Mouse (Mus musculus) midbrain, embryonic 11.5 days (tissue): Measurements from ENCODE around the gene Gna14. TPM values are rescaled to one million over a fixed set of nuclear protein-coding genes. Genes with fewer than 3 reads are reported as not detected.

Experiments
- ATAC-seq: fragments of 200-750 bp; cut with Nextera tagmentation; 2 replicates; pipeline ENCODE4 v1.8.0; 2017; ENCODE audit warnings: moderate TSS enrichment, moderate library complexity; ENCODE audit not compliant: low FRiP score
- DNase-seq: peaks from one replicate; pipeline ENCODE4 v3.0.0; 2015; ENCODE audit warnings: low spot score; ENCODE audit errors: missing footprints
- H3K27ac ChIP-seq: fragments of 300-500 bp; sonication (generic); 2 replicates; pipeline ENCODE4 v1.5.1; 2014; ENCODE audit warnings: low read depth, low read length
- H3K27me3 ChIP-seq: fragments of 300-500 bp; sonication (generic); 2 replicates; pipeline ENCODE4 v1.6.1; 2014; ENCODE audit warnings: mild to moderate bottlenecking, low read length, moderate library complexity, mixed read lengths; ENCODE audit not compliant: control insufficient read depth, insufficient read depth
- H3K36me3 ChIP-seq: fragments of 300-500 bp; sonication (generic); 2 replicates; pipeline ENCODE4 v1.6.1; 2014; ENCODE audit warnings: mild to moderate bottlenecking, low read length, moderate library complexity, mixed read lengths; ENCODE audit not compliant: control insufficient read depth, insufficient read depth
- H3K4me1 ChIP-seq: fragments of 300-500 bp; sonication (generic); 2 replicates; pipeline ENCODE4 v1.6.1; 2014; ENCODE audit warnings: low read length; ENCODE audit not compliant: control insufficient read depth, insufficient read depth
- H3K4me2 ChIP-seq: fragments of 300-500 bp; sonication (generic); 2 replicates; pipeline ENCODE4 v1.6.1; 2014; ENCODE audit warnings: mild to moderate bottlenecking, moderate library complexity
- H3K4me3 ChIP-seq: fragments of 300-500 bp; sonication (generic); 2 replicates; pipeline ENCODE4 v1.5.1; 2014; ENCODE audit warnings: low read depth, low read length
- H3K9ac ChIP-seq: fragments of 300-500 bp; sonication (generic); 2 replicates; pipeline ENCODE4 v1.6.1; 2014; ENCODE audit warnings: low read length
- H3K9me3 ChIP-seq: fragments of 300-500 bp; sonication (generic); 2 replicates; pipeline ENCODE4 v1.6.1; 2016; ENCODE audit warnings: low read length; ENCODE audit not compliant: control insufficient read depth
- WGBS: fragments of 180-500 bp; shearing (Covaris S2); extraction: QIAGEN DNeasy Blood & Tissue Kit; methylation state at CpG from one replicate; pipeline ENCODE4 v1.1.7; 2014; 5-methylcytosine and 5-hydroxymethylcytosine counted together
- polyA plus RNA-seq: library from polyadenylated mRNA; unstranded; fragments of >200 nt; fragmentation: Nextera tagmentation; extraction: Ambion mirVana; gene quantifications from 2 replicates; pipeline ENCODE4 v1.2.1, GENCODE M21; 2014

The Gna14 gene
- polyA plus RNA-seq, 1 experiment from 2014 or later = 0.18 TPM

GRCm38 (mm10) chr19:16514201-16514600, 78.6 kb downstream of the Gna14 start:
- Histone ChIP-seq H3K4me3 (no peak overlapping the region), H3K4me2 (no peak overlapping the region), H3K9ac (no peak overlapping the region), H3K36me3 (no peaks in the 10 kb centered on the region), H3K4me1 (no peaks in the 10 kb centered on the region), H3K27ac (no peak overlapping the region), H3K9me3 (no peaks in the 10 kb centered on the region), H3K27me3 (no peaks in the 10 kb centered on the region)
- WGBS = 91% methylated on average over 4 of the region's 4 CpGs
- DNase-seq (no peak), ATAC-seq (no peak)

GRCm38 (mm10) chr19:16518569-16518968, 83.0 kb downstream of the Gna14 start:
- ATAC-seq = no peak
- H3K36me3 ChIP-seq = no peaks in the 10 kb centered on the region
- no peak overlapping the region for H3K4me3 ChIP-seq
- no peaks in the 10 kb centered on the region for H3K9me3 ChIP-seq
- H3K27ac ChIP-seq = no peak overlapping the region
- H3K4me2 ChIP-seq = no peak overlapping the region
- no peak overlapping the region for H3K9ac ChIP-seq
- WGBS = 75% methylated on average over 3 of the region's 3 CpGs
- no peaks in the 10 kb centered on the region for H3K27me3 ChIP-seq
- DNase-seq = no peak
- no peaks in the 10 kb centered on the region for H3K4me1 ChIP-seq

- H3K4me2 ChIP-seq = no peak overlapping the region
- no peaks in the 10 kb centered on the region for H3K9me3 ChIP-seq
- no peak overlapping the region for H3K4me3 ChIP-seq
- DNase-seq = no peak
- H3K9ac ChIP-seq = no peak overlapping the region
- WGBS = 90% methylated on average over 3 of the region's 3 CpGs
- no peak for ATAC-seq
- H3K27ac ChIP-seq = no peak overlapping the region
- H3K36me3 ChIP-seq = no peaks in the 10 kb centered on the region
- no peaks in the 10 kb centered on the region for H3K27me3 ChIP-seq
- no peaks in the 10 kb centered on the region for H3K4me1 ChIP-seq
These were observed 85.0 kb downstream of the Gna14 start for GRCm38 (mm10) chr19:16520608-16521007.

- Histone ChIP-seq H3K36me3 (no peaks in the 10 kb centered on the region), H3K27ac (no peak overlapping the region), H3K4me3 (no peak overlapping the region), H3K9ac (no peak overlapping the region), H3K9me3 (no peaks in the 10 kb centered on the region), H3K27me3 (no peaks in the 10 kb centered on the region), H3K4me2 (no peak overlapping the region), H3K4me1 (no peaks in the 10 kb centered on the region)
- no peak for DNase-seq
- ATAC-seq = no peak
- WGBS = 88% methylated on average over 9 of the region's 9 CpGs
These were observed 90.8 kb downstream of the Gna14 start for GRCm38 (mm10) chr19:16526302-16526880.

GRCm38 (mm10) chr19:16527031-16527430, 91.5 kb downstream of the Gna14 start:
- no peak for ATAC-seq
- no peak overlapping the region for H3K9ac ChIP-seq
- H3K27ac ChIP-seq = no peak overlapping the region
- H3K4me1 ChIP-seq = no peaks in the 10 kb centered on the region
- whole genome bisulfite sequencing = 85% methylated on average over 5 of the region's 5 CpGs
- H3K4me3 ChIP-seq = no peak overlapping the region
- no peak overlapping the region for H3K4me2 ChIP-seq
- no peaks in the 10 kb centered on the region for H3K36me3 ChIP-seq
- no peaks in the 10 kb centered on the region for H3K9me3 ChIP-seq
- no peaks in the 10 kb centered on the region for H3K27me3 ChIP-seq
- no peak for DNase-seq

GRCm38 (mm10) chr19:16528225-16528828, 92.8 kb downstream of the Gna14 start:
- Histone ChIP-seq H3K4me2 (no peak overlapping the region), H3K4me1 (no peaks in the 10 kb centered on the region), H3K9ac (no peak overlapping the region), H3K9me3 (no peaks in the 10 kb centered on the region), H3K4me3 (no peak overlapping the region), H3K27ac (no peak overlapping the region), H3K27me3 (no peaks in the 10 kb centered on the region), H3K36me3 (no peaks in the 10 kb centered on the region)
- 92% methylated on average over 3 of the region's 3 CpGs for WGBS
- ATAC-seq (no peak), DNase-seq (no peak)

- DNase-seq = no peak
- Histone ChIP-seq H3K9me3 (no peaks in the 10 kb centered on the region), H3K9ac (no peak overlapping the region), H3K4me3 (no peak overlapping the region), H3K36me3 (no peaks in the 10 kb centered on the region), H3K27ac (no peak overlapping the region), H3K4me1 (no peaks in the 10 kb centered on the region), H3K27me3 (no peaks in the 10 kb centered on the region), H3K4me2 (no peak overlapping the region)
- no peak for ATAC-seq
These were observed 93.8 kb downstream of the Gna14 start for GRCm38 (mm10) chr19:16529293-16529920.

- ATAC-seq = no peak
- whole genome bisulfite sequencing = 85% methylated on average over 4 of the region's 4 CpGs
- H3K27me3 ChIP-seq = no peaks in the 10 kb centered on the region
- no peak overlapping the region for H3K4me2 ChIP-seq
- no peaks in the 10 kb centered on the region for H3K36me3 ChIP-seq
- H3K4me1 ChIP-seq = no peaks in the 10 kb centered on the region
- no peak for DNase-seq
- no peaks in the 10 kb centered on the region for H3K9me3 ChIP-seq
- H3K9ac ChIP-seq = no peak overlapping the region
- H3K4me3 ChIP-seq = no peak overlapping the region
- no peak overlapping the region for H3K27ac ChIP-seq
These were observed 94.4 kb downstream of the Gna14 start for GRCm38 (mm10) chr19:16529999-16530398.

GRCm38 (mm10) chr19:16534311-16534710, 98.7 kb downstream of the Gna14 start:
- H3K4me1 ChIP-seq = no peaks in the 10 kb centered on the region
- H3K9me3 ChIP-seq = no peaks in the 10 kb centered on the region
- no peak for ATAC-seq
- no peaks in the 10 kb centered on the region for H3K36me3 ChIP-seq
- H3K9ac ChIP-seq = no peak overlapping the region
- 89% methylated on average over 2 of the region's 2 CpGs for WGBS
- no peak overlapping the region for H3K4me3 ChIP-seq
- H3K27me3 ChIP-seq = no peaks in the 10 kb centered on the region
- DNase-seq = no peak
- no peak overlapping the region for H3K27ac ChIP-seq
- no peak overlapping the region for H3K4me2 ChIP-seq
